Mouse (Mus musculus) testis, adult 2 months (tissue): ENCODE data around the gene Armh2.

Experiments used
- CTCF ChIP-seq: fragments of 200-500 bp; IDR thresholded peaks from 2 replicates; pipeline ENCODE4 v1.5.1; 2012; ENCODE audit warnings: low read depth, mild to moderate bottlenecking, inconsistent platforms, low read length, moderate library complexity; ENCODE audit not compliant: control insufficient read depth, insufficient read depth, insufficient replicate concordance
- POLR2A ChIP-seq: fragments of 200-500 bp; IDR thresholded peaks from 2 replicates; pipeline ENCODE4 v1.6.1; 2012; ENCODE audit warnings: low read depth, mild to moderate bottlenecking, inconsistent platforms, low read length, moderate library complexity; ENCODE audit not compliant: control insufficient read depth

DNA sequence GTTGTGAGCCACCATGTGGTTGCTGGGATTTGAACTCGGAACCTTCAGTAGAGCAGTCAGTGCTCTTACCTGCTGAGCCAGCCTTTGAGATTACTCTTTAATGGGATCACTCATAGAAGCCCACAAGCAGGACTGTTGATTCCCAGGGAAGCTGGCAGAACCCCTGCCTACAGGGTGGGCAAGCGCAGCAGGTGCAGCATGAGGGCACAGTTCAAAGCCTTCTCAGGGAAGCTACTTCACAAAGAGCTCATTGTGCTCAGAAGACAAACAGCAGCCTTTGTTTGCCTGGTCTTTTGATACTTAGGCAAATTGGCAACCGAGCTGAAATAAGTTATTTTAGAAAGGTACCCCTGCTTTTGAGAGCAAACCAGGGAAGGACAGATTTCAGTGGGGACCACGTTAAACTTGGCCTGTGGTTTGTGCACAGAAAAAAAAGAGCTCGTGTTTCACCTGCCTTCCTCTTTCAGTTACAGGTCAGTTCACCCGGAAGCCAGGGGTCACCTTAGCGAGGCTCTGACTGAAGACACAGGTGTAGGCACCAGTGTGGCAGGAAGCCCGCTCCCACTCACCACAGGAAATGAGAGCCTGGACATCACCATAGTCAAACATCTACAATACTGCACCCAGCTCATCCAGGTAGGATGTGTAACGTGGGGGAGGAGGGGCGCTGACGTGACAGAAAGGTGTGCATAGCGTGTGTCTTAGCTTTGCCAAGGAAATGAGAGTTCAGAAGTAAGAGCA is 31.2 kb upstream of the Armh2 start:
- TF ChIP-seq CTCF (no peak), POLR2A (no peak)
